Mouse (Mus musculus): Measurements from ENCODE around the gene Dok1. TPM values are rescaled to one million over a fixed set of nuclear protein-coding genes. Genes with fewer than 3 reads are reported as not detected.

The Dok1 gene
- polyA plus RNA-seq, 1 experiment = 22.6 TPM

GRCm38 (mm10) chr6:83010010-83010409 is 23.3 kb downstream of the Dok1 start:
- Histone ChIP-seq H3K36me3 (ENCODE audit: control insufficient read depth, insufficient read depth, low read length) (no peaks in the 10 kb centered on the region), H3K27me3 (ENCODE audit: control insufficient read depth, insufficient read depth, low read length) (no peaks in the 10 kb centered on the region), H3K4me3 (ENCODE audit: extremely low read depth, insufficient read depth, insufficient read length) (peak overlapping the region; percentile 12; the same call in 1 of the 2 replicates), H3K27ac (ENCODE audit: insufficient read depth, low read length) (peak overlapping the region; percentile 43), H3K4me1 (ENCODE audit: control insufficient read depth, insufficient read depth, insufficient read length) (peaks cover 15% of the 10 kb centered on the region)
- TF ChIP-seq POLR2A (IDR thresholded peaks at IDR 0.05; ENCODE audit: low read depth, low read length) (no peak), CTCF (IDR thresholded peaks at IDR 0.05; ENCODE audit: extremely low read depth, insufficient read depth, insufficient read length, insufficient replicate concordance) (no peak)
- no peak for DNase-seq (ENCODE audit: low read depth in 1 of 2, low spot score in 2 of 2)
- 11% methylated on average over 7 of the region's 7 CpGs for WGBS

- no peaks in the 10 kb centered on the region for H3K27me3 ChIP-seq (ENCODE audit: control insufficient read depth, insufficient read depth, low read length)
- H3K27ac ChIP-seq (ENCODE audit: insufficient read depth, low read length) = peak overlapping the region; percentile 44
- TF ChIP-seq POLR2A (IDR thresholded peaks at IDR 0.05; ENCODE audit: low read depth, low read length) (no peak), CTCF (IDR thresholded peaks at IDR 0.05; ENCODE audit: extremely low read depth, insufficient read depth, insufficient read length, insufficient replicate concordance) (no peak)
- 13% methylated on average over 3 of the region's 3 CpGs for WGBS
- DNase-seq (ENCODE audit: low read depth in 1 of 2, low spot score in 2 of 2) = peak in 1 of 2 experiments; percentile 43
- peaks cover 28% of the 10 kb centered on the region for H3K4me1 ChIP-seq (ENCODE audit: control insufficient read depth, insufficient read depth, insufficient read length)
- H3K4me3 ChIP-seq (ENCODE audit: extremely low read depth, insufficient read depth, insufficient read length) = no peak overlapping the region
- H3K36me3 ChIP-seq (ENCODE audit: control insufficient read depth, insufficient read depth, low read length) = no peaks in the 10 kb centered on the region
Measured at GRCm38 (mm10) chr6:83008659-83009058, 24.6 kb downstream of the Dok1 start.

- H3K27me3 ChIP-seq (ENCODE audit: control insufficient read depth, insufficient read depth, low read length) = no peaks in the 10 kb centered on the region
- no peak overlapping the region for H3K4me3 ChIP-seq (ENCODE audit: extremely low read depth, insufficient read depth, insufficient read length)
- TF ChIP-seq CTCF (IDR thresholded peaks at IDR 0.05; ENCODE audit: extremely low read depth, insufficient read depth, insufficient read length, insufficient replicate concordance) = no peak
- no peak for TF ChIP-seq POLR2A (IDR thresholded peaks at IDR 0.05; ENCODE audit: low read depth, low read length)
- no peaks in the 10 kb centered on the region for H3K36me3 ChIP-seq (ENCODE audit: control insufficient read depth, insufficient read depth, low read length)
- DNase-seq (ENCODE audit: low read depth in 1 of 2, low spot score in 2 of 2) = no peak
- WGBS = 23% methylated on average over 6 of the region's 6 CpGs
- 0 out of 2 replicates have a peak overlapping the region, but pooled peaks have one; percentile 25 for H3K27ac ChIP-seq (ENCODE audit: insufficient read depth, low read length)
- peaks cover 26% of the 10 kb centered on the region for H3K4me1 ChIP-seq (ENCODE audit: control insufficient read depth, insufficient read depth, insufficient read length)
Measured at GRCm38 (mm10) chr6:83006114-83006513, 27.2 kb downstream of the Dok1 start.

GRCm38 (mm10) chr6:83005444-83006011 is 27.7 kb downstream of the Dok1 start:
- Histone ChIP-seq H3K4me1 (ENCODE audit: control insufficient read depth, insufficient read depth, insufficient read length) (peaks cover 26% of the 10 kb centered on the region), H3K27ac (ENCODE audit: insufficient read depth, low read length) (peak overlapping the region; percentile 66; the same call in 1 of the 2 replicates)
- TF ChIP-seq POLR2A (IDR thresholded peaks at IDR 0.05; ENCODE audit: low read depth, low read length) (no peak), CTCF (IDR thresholded peaks at IDR 0.05; ENCODE audit: extremely low read depth, insufficient read depth, insufficient read length, insufficient replicate concordance) (no peak)

GRCm38 (mm10) chr6:83004872-83005271 is 28.4 kb downstream of the Dok1 start:
- Histone ChIP-seq H3K4me3 (ENCODE audit: extremely low read depth, insufficient read depth, insufficient read length) (no peak overlapping the region), H3K27me3 (ENCODE audit: control insufficient read depth, insufficient read depth, low read length) (no peaks in the 10 kb centered on the region), H3K4me1 (ENCODE audit: control insufficient read depth, insufficient read depth, insufficient read length) (peaks cover 23% of the 10 kb centered on the region), H3K27ac (ENCODE audit: insufficient read depth, low read length) (peak overlapping the region; percentile 66), H3K36me3 (ENCODE audit: control insufficient read depth, insufficient read depth, low read length) (no peaks in the 10 kb centered on the region)
- 22% methylated on average over 7 of the region's 7 CpGs for WGBS
- peak in 1 of 2 experiments; percentile 59 for DNase-seq (ENCODE audit: low read depth in 1 of 2, low spot score in 2 of 2)
- no peak for TF ChIP-seq CTCF (IDR thresholded peaks at IDR 0.05; ENCODE audit: extremely low read depth, insufficient read depth, insufficient read length, insufficient replicate concordance)
- peak; percentile 35; the same call in 1 of the 2 replicates for TF ChIP-seq POLR2A (IDR thresholded peaks at IDR 0.05; ENCODE audit: low read depth, low read length)

More at GRCm38 (mm10) chr6:83005444-83006011, 27.7 kb downstream of the Dok1 start:
- Histone ChIP-seq H3K4me3 (ENCODE audit: extremely low read depth, insufficient read depth, insufficient read length) (no peak overlapping the region), H3K36me3 (ENCODE audit: control insufficient read depth, insufficient read depth, low read length) (no peaks in the 10 kb centered on the region), H3K27me3 (ENCODE audit: control insufficient read depth, insufficient read depth, low read length) (no peaks in the 10 kb centered on the region)
- DNase-seq (ENCODE audit: low read depth in 1 of 2, low spot score in 2 of 2) = no peak
- 75% methylated on average over 10 of the region's 10 CpGs for WGBS

GRCm38 (mm10) chr6:83004309-83004708 is 29.0 kb downstream of the Dok1 start:
- no peaks in the 10 kb centered on the region for H3K36me3 ChIP-seq (ENCODE audit: control insufficient read depth, insufficient read depth, low read length)
- peak overlapping the region; percentile 66 for H3K27ac ChIP-seq (ENCODE audit: insufficient read depth, low read length)
- H3K4me3 ChIP-seq (ENCODE audit: extremely low read depth, insufficient read depth, insufficient read length) = no peak overlapping the region
- peaks cover 23% of the 10 kb centered on the region for H3K4me1 ChIP-seq (ENCODE audit: control insufficient read depth, insufficient read depth, insufficient read length)
- TF ChIP-seq CTCF (IDR thresholded peaks at IDR 0.05; ENCODE audit: extremely low read depth, insufficient read depth, insufficient read length, insufficient replicate concordance) (no peak), POLR2A (IDR thresholded peaks at IDR 0.05; ENCODE audit: low read depth, low read length) (no peak)
- no peak for DNase-seq (ENCODE audit: low read depth in 1 of 2, low spot score in 2 of 2)
- no peaks in the 10 kb centered on the region for H3K27me3 ChIP-seq (ENCODE audit: control insufficient read depth, insufficient read depth, low read length)
- 46% methylated on average over 2 of the region's 2 CpGs for WGBS

GRCm38 (mm10) chr6:83003850-83004249 is 29.4 kb downstream of the Dok1 start:
- Histone ChIP-seq H3K27ac (ENCODE audit: insufficient read depth, low read length) (peak overlapping the region; percentile 66), H3K4me3 (ENCODE audit: extremely low read depth, insufficient read depth, insufficient read length) (no peak overlapping the region), H3K27me3 (ENCODE audit: control insufficient read depth, insufficient read depth, low read length) (no peaks in the 10 kb centered on the region), H3K36me3 (ENCODE audit: control insufficient read depth, insufficient read depth, low read length) (no peaks in the 10 kb centered on the region), H3K4me1 (ENCODE audit: control insufficient read depth, insufficient read depth, insufficient read length) (peaks cover 23% of the 10 kb centered on the region)
- no peak for DNase-seq (ENCODE audit: low read depth in 1 of 2, low spot score in 2 of 2)
- TF ChIP-seq CTCF (IDR thresholded peaks at IDR 0.05; ENCODE audit: extremely low read depth, insufficient read depth, insufficient read length, insufficient replicate concordance) = no peak
- no peak for TF ChIP-seq POLR2A (IDR thresholded peaks at IDR 0.05; ENCODE audit: low read depth, low read length)
- 83% methylated on average over 5 of the region's 5 CpGs for WGBS
